Mouse (Mus musculus) liver, embryonic 16.5 days (tissue): Measurements from ENCODE around the gene C3ar1. TPM values are rescaled to one million over a fixed set of nuclear protein-coding genes. Genes with fewer than 3 reads are reported as not detected.

Source experiments
- ATAC-seq: fragments of 200-750 bp; cut with Nextera tagmentation; 2 replicates; pipeline ENCODE4 v1.8.0; 2017; ENCODE audit warnings: low read depth, mild to moderate bottlenecking, moderate number of reproducible peaks, moderate library complexity
- H3K27ac ChIP-seq: fragments of 300-500 bp; sonication (generic); 2 replicates; pipeline ENCODE4 v1.5.1; 2014; ENCODE audit warnings: mild to moderate bottlenecking, low read length
- H3K27me3 ChIP-seq: fragments of 300-500 bp; sonication (generic); 2 replicates; pipeline ENCODE4 v1.6.1; 2014; ENCODE audit warnings: low read depth, low read length, mixed read lengths; ENCODE audit not compliant: control insufficient read depth, insufficient read depth
- H3K36me3 ChIP-seq: fragments of 300-500 bp; sonication (generic); 2 replicates; pipeline ENCODE4 v1.6.1; 2014; ENCODE audit warnings: mild to moderate bottlenecking; ENCODE audit not compliant: control insufficient read depth, insufficient read depth
- H3K4me1 ChIP-seq: fragments of 300-500 bp; sonication (generic); 2 replicates; pipeline ENCODE4 v1.6.1; 2014; ENCODE audit warnings: low read depth, low read length, mixed read lengths; ENCODE audit not compliant: control insufficient read depth
- H3K4me2 ChIP-seq: fragments of 300-500 bp; sonication (generic); 2 replicates; pipeline ENCODE4 v1.6.1; 2014; ENCODE audit warnings: low read depth, low read length, mixed read lengths
- H3K4me3 ChIP-seq: fragments of 300-500 bp; sonication (generic); 2 replicates; pipeline ENCODE4 v1.5.1; 2014; ENCODE audit warnings: low read depth, mild to moderate bottlenecking, low read length
- H3K9ac ChIP-seq: fragments of 300-500 bp; sonication (generic); 2 replicates; pipeline ENCODE4 v1.6.1; 2014; ENCODE audit warnings: low read depth, low read length
- H3K9me3 ChIP-seq: fragments of 300-500 bp; sonication (generic); replicated peaks from 2 replicates; pipeline ENCODE4 v1.6.1; 2016; ENCODE audit warnings: low read length; ENCODE audit not compliant: control insufficient read depth
- WGBS: fragments of 180-500 bp; shearing (Covaris S2); extraction: QIAGEN DNeasy Blood & Tissue Kit; methylation state at CpG from one replicate; pipeline ENCODE4 v1.1.7; 2014; ENCODE audit not compliant: insufficient replicate concordance; 5-methylcytosine and 5-hydroxymethylcytosine counted together
- polyA plus RNA-seq: library from polyadenylated mRNA; unstranded; fragments of >200 nt; fragmentation: Nextera tagmentation; extraction: Ambion mirVana; gene quantifications from 2 replicates; pipeline ENCODE4 v1.2.1, GENCODE M21; 2015

The C3ar1 gene
- polyA plus RNA-seq, result 0.99 and 1.1 TPM in 2 replicates

GRCm38 (mm10) chr6:122855955-122856354 lies at the start of gene C3ar1:
Gene C3ar1 (minus strand): TSS chr6:122856161.
- no peak within 1 kb of the TSS for H3K4me2 ChIP-seq
- no peaks in the 10 kb centered on the region for H3K27me3 ChIP-seq
- no peaks in the 10 kb centered on the region for H3K9me3 ChIP-seq
- no peak for ATAC-seq
- WGBS, result 17% methylated on average over 7 of the region's 7 CpGs
- no peak within 1 kb of the TSS for H3K9ac ChIP-seq
- no peak within 1 kb of the TSS for H3K4me3 ChIP-seq
- H3K36me3 ChIP-seq, result no peaks in the 10 kb centered on the region
- H3K27ac ChIP-seq, result no peak within 1 kb of the TSS
- no peaks in the 10 kb centered on the region; the same call in 1 of the 2 replicates for H3K4me1 ChIP-seq

- no peak for ATAC-seq
- H3K27ac ChIP-seq, result no peak overlapping the region
- H3K27me3 ChIP-seq, result no peaks in the 10 kb centered on the region
- H3K4me1 ChIP-seq, result no peaks in the 10 kb centered on the region
- H3K4me2 ChIP-seq, result no peak overlapping the region
- no peak overlapping the region for H3K4me3 ChIP-seq
- peaks cover 13% of the 10 kb centered on the region for H3K36me3 ChIP-seq
- H3K9ac ChIP-seq, result no peak overlapping the region
- 10% methylated on average over 2 of the region's 2 CpGs for WGBS
- H3K9me3 ChIP-seq, result no peaks in the 10 kb centered on the region
These were observed 36.6 kb upstream of the C3ar1 start for GRCm38 (mm10) chr6:122892442-122893049.

GRCm38 (mm10) chr6:122889599-122889998 lies 33.6 kb upstream of the C3ar1 start:
- Histone ChIP-seq H3K36me3 (peaks cover 41% of the 10 kb centered on the region), H3K4me2 (no peak overlapping the region), H3K4me1 (no peaks in the 10 kb centered on the region), H3K4me3 (no peak overlapping the region), H3K27ac (no peak overlapping the region), H3K9ac (no peak overlapping the region), H3K27me3 (no peaks in the 10 kb centered on the region), H3K9me3 (no peaks in the 10 kb centered on the region)
- no peak for ATAC-seq
- WGBS, result 81% methylated on average over 2 of the region's 2 CpGs

GRCm38 (mm10) chr6:122883603-122884002 lies 27.6 kb upstream of the C3ar1 start:
- H3K4me2 ChIP-seq, result no peak overlapping the region
- H3K36me3 ChIP-seq, result peaks cover 71% of the 10 kb centered on the region
- H3K4me1 ChIP-seq, result no peaks in the 10 kb centered on the region; the same call in 1 of the 2 replicates
- no peaks in the 10 kb centered on the region for H3K27me3 ChIP-seq
- no peak overlapping the region for H3K4me3 ChIP-seq
- no peak overlapping the region for H3K27ac ChIP-seq
- no peak for ATAC-seq
- no peak overlapping the region for H3K9ac ChIP-seq
- 89% methylated on average over 9 of the region's 9 CpGs for WGBS
- no peaks in the 10 kb centered on the region for H3K9me3 ChIP-seq

- Histone ChIP-seq H3K27ac (no peak overlapping the region), H3K4me3 (no peak overlapping the region), H3K36me3 (peaks cover 51% of the 10 kb centered on the region), H3K27me3 (no peaks in the 10 kb centered on the region), H3K4me2 (no peak overlapping the region), H3K4me1 (peaks cover 4% of the 10 kb centered on the region), H3K9me3 (no peaks in the 10 kb centered on the region), H3K9ac (no peak overlapping the region)
- no peak for ATAC-seq
- WGBS, result 88% methylated on average over 12 of the region's 12 CpGs
These were observed 25.3 kb upstream of the C3ar1 start for GRCm38 (mm10) chr6:122881287-122881686.

- no peak overlapping the region for H3K4me3 ChIP-seq
- peak; percentile 72 for ATAC-seq
- H3K27ac ChIP-seq, result peak overlapping the region; percentile 55
- H3K9me3 ChIP-seq, result no peaks in the 10 kb centered on the region
- H3K4me2 ChIP-seq, result no peak overlapping the region
- H3K4me1 ChIP-seq, result peaks cover 13% of the 10 kb centered on the region
- no peak overlapping the region for H3K9ac ChIP-seq
- H3K27me3 ChIP-seq, result no peaks in the 10 kb centered on the region
- H3K36me3 ChIP-seq, result peaks cover 41% of the 10 kb centered on the region
- 72% methylated on average over 7 of the region's 7 CpGs for WGBS
These were observed 24.0 kb upstream of the C3ar1 start for GRCm38 (mm10) chr6:122879781-122880505.

- H3K9me3 ChIP-seq, result no peaks in the 10 kb centered on the region
- H3K4me2 ChIP-seq, result no peak overlapping the region
- peaks cover 13% of the 10 kb centered on the region for H3K4me1 ChIP-seq
- H3K4me3 ChIP-seq, result no peak overlapping the region
- no peak overlapping the region for H3K9ac ChIP-seq
- H3K27ac ChIP-seq, result peak overlapping the region; percentile 55; the same call in 1 of the 2 replicates
- no peaks in the 10 kb centered on the region for H3K27me3 ChIP-seq
- ATAC-seq, result no peak
- 77% methylated on average over 7 of the region's 7 CpGs for WGBS
- peaks cover 37% of the 10 kb centered on the region for H3K36me3 ChIP-seq
These were observed 23.3 kb upstream of the C3ar1 start for GRCm38 (mm10) chr6:122879141-122879735.

GRCm38 (mm10) chr6:122874720-122875389 lies 18.9 kb upstream of the C3ar1 start:
- peak overlapping the region; percentile 87 for H3K27ac ChIP-seq
- peak overlapping the region; percentile 91 for H3K9ac ChIP-seq
- no peaks in the 10 kb centered on the region; the same call in 1 of the 2 replicates for H3K27me3 ChIP-seq
- peaks cover 5% of the 10 kb centered on the region; the same call in 1 of the 2 replicates for H3K36me3 ChIP-seq
- H3K4me1 ChIP-seq, result peaks cover 15% of the 10 kb centered on the region
- no peaks in the 10 kb centered on the region for H3K9me3 ChIP-seq
- peak overlapping the region; percentile 74 for H3K4me2 ChIP-seq
- H3K4me3 ChIP-seq, result peak overlapping the region; percentile 98
- peak; percentile 58 for ATAC-seq
- under 1% methylated on average over 31 of the region's 31 CpGs for WGBS
